Mouse (Mus musculus) erythroblast, embryonic 14.5 days (primary cell): ENCODE measurements around the gene Entpd8.

Experiments
- GATA1 ChIP-seq: IDR thresholded peaks from 2 replicates; pipeline ENCODE4 v1.6.1; 2012; ENCODE audit warnings: low read length, inconsistent platforms, mixed read lengths
- TAL1 ChIP-seq: IDR thresholded peaks from 3 replicates; pipeline ENCODE4 v1.6.1; 2012; ENCODE audit warnings: low read length, inconsistent platforms, mixed read lengths

DNA sequence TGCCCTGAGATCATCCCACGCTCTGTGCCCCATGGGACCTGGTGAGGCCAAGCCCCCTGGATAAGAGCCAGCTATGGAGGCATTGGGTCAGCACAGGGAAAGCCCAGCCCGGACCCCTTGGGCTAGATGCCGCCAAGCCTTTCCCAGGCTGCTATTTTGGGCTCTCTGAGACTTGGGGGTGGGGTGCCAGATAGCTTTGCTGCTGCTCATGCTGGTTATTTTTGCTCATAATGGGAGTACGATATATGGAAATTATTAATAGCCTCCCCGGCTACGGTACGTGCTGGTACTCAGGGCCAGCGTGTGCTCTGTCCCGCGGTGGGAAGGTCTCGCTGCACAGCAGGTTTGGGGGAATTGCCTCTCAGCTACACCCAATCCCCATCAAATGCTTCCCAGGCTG lies 48.0 kb downstream of the Entpd8 start:
- TF ChIP-seq GATA1, result no peak
- no peak for TF ChIP-seq TAL1
